Mouse (Mus musculus): Measurements from ENCODE around the gene Plekha5. TPM values are rescaled to one million over a fixed set of nuclear protein-coding genes. Genes with fewer than 3 reads are reported as not detected.

Plekha5 gene
- polyA plus RNA-seq, 1 experiment from 2014 or later, result 54.2 TPM

Other genes starting within 250 kb of the Plekha5 start
- 15.4 and 18.0 TPM in 2 replicates for gene Aebp2, start 198.6 kb downstream of the Plekha5 start, polyA plus RNA-seq (2016; fragmentation: Nextera tagmentation; extraction: Ambion mirVana)